Mouse (Mus musculus): Measurements from ENCODE around the gene Gmcl1. TPM values are rescaled to one million over a fixed set of nuclear protein-coding genes. Genes with fewer than 3 reads are reported as not detected.

Gene Gmcl1
- total RNA-seq, 1 experiment from 2014 or later, result 33.3 TPM

DNA sequence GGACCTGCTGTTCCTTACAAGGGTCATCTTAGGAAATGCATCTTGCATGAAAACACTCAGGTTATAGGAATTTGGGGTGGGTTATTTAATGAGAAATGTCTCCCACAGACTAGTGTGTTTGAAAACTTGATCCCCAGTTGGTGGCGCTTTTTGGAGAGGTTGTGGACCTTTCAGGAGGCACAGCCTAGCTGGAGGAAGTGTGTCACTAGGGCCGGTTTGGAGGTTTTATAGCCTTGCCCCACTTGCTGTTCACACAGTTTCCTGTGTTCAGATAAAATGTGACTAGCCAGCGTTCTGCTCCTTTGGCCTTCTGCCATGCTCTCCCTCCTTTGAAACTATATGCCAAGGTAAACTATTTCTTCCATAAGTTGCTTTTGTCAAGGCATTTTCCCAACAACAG lies 7.5 kb upstream of the Gmcl1 start:
- no peak for ATAC-seq (replicated peaks; ENCODE audit: low read depth, poor library complexity, severe bottlenecking)

DNA sequence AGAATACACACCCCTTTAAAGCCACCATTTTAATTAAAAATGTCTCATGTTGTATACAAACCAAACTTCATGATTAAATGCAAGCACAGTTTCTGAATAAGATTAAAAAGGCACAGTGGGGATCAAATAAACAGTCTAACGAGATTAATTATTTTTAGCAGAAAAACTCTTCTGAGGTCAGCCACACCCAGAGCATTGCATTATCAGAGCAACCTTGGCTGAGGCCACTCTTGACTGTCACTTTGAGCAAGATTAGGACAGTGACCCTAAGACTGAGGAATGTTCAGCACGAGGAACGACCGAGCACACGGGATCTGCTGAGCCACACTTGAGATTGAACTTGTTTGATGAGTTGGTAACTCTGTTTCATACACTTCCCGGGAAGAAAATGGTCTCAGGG lies 3.6 kb upstream of the Gmcl1 start:
- ATAC-seq (replicated peaks; ENCODE audit: low read depth, poor library complexity, severe bottlenecking), result no peak

DNA sequence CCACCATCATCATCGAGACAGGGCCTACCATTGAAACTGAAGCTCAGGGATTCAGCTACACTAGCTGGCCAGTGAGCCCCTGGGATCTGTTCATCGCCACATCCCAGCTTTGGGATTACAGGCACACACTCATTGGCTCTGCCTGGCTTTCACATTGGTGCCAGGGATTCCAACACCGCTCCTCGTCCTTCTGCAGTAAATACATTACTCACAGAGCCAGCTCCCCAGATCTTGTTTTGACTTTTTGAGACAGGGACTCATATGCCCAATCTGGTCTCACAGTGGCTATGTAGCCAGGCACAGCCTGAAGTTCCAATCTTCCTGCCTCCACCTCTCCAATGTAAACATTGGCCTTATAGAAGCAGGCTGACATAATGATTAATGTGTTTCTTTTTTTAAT lies 3.1 kb upstream of the Gmcl1 start:
- no peak for ATAC-seq (replicated peaks; ENCODE audit: low read depth, poor library complexity, severe bottlenecking)

DNA sequence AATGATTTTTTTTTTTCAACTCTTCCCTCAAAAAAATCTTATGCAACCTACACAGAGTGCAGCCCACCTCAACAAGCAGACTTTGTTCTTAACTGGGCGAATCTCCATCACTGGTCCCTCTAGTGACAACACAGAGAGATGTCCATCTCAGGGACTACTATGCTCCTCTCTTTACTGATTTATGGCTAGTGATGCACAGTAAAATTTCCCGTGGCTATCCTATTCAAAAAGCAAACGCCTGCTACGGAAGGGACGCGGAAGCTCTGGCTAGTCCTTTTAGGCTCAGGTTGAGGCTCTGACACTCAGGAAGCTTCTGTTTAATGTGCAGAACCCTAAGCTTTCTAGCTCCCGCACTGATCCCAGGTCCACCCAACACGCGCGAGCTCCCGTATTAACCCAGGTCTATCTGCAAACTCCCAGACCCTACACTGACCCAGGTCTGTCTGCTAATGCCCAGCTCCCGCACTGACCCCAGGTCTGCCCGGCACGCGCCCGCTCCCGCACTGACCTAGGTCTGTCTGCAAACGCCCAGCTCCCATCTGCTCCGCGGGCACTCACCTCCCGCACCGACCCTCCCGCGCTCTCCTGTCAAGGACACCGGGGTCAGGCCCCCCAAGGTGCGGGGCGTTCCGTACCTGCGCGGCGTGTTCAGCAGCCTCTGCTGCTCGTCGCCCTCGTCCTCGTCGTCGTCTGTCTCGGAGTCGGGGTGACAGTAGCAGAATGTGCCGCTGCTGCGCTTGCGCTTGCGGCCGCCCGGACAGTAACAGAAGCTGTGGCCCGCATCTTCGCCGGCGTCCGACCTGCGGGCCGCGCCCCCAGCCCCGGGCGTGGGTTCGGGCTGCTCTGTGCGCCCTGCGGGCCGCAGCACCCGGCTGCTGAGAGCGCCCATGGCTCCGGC lies 658 bp downstream of the Gmcl1 start:
- ATAC-seq (replicated peaks; ENCODE audit: low read depth, poor library complexity, severe bottlenecking), result peak; percentile 24

DNA sequence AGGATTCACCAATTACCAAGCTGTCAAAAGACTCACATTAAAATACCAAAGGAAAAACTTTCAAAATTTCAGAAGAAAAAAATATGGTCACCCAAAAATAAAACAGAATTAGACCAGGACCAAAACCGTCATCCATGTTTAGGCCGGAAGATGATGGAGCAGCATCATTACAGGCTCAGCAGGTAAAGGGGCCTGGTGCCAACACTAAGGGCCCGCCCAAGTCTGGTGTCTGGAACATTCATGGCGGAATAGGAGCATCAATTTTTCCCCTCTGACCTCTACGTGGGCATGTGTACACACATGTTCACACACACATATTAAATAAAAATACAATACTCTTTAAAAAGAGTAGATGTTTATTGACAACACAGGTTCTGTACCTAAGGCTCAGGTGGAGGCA lies 4.5 kb downstream of the Gmcl1 start:
- ATAC-seq (replicated peaks; ENCODE audit: low read depth, poor library complexity, severe bottlenecking), result no peak

DNA sequence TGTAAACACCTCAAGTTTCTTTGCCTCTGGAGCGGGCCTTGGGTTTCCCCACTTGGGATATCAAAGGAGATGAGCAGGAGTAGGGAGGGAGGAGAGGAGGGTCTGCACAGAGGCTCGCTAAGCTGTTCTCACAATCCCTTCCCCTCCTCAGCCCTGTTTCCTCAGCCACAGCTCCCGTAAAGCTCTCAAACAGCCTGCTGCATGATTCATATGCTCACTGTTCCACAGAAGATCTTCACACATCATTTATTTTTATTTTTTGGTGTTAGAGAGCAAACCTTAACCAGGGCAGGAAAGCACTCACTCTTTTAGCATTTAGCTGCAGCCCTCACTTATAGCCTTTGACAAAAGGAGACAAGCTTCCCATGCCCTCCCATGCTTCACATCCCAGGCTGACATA lies 11.2 kb downstream of the Gmcl1 start:
- no peak for ATAC-seq (replicated peaks; ENCODE audit: low read depth, poor library complexity, severe bottlenecking)

DNA sequence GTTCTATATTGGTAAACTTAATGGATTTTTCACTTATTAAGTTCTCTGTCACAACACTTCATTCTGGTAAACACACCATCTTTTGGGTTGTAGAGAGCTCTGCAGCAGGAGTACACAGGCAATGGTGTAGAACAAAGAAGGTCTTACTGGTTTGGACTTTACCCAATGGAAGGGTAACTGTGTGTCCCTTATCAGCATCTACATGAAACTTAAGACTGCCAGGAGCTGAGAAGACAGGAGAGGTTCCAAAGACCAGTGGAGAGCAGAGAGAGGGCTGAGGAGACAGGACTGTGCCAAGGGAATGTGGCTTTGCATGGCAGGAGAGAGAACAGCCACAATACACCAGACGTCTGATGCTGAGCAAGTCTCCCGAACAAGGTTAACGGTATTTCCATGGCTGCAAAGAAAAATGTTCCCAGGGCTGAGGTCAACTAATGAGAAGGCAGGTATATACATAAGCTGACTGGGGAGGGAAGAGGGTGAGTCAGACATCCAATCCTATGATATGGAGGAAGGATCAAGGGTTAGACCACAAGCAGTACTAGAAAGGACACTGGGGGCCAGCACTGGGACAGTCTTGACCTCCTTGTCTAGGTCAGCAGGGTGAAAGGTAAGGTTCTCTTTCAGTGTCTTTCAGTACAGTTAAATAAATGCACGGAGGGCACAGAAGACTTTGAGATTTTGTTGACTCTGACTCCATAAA lies 25.0 kb downstream of the Gmcl1 start:
- ATAC-seq (replicated peaks; ENCODE audit: low read depth, poor library complexity, severe bottlenecking), result no peak

DNA sequence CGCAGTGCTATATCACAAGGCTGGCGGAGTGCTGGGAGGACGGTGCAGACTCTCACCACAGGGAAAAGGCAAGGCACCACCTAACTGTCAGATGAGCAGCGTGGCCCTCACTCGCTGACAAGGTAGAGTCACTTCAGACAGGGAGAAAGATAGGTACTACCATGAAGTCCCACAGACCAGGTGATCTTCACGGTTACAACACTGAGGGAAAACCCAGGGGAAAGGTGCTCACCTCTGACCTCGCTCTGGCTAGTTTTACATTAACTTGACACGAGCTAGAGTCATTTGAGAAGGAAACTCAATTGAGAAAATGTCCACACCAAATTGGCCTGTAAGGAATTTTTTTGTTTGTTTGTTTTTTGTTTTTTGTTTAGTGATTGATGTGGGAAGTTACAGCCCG lies 30.6 kb downstream of the Gmcl1 start:
- no peak for ATAC-seq (replicated peaks; ENCODE audit: low read depth, poor library complexity, severe bottlenecking)

DNA sequence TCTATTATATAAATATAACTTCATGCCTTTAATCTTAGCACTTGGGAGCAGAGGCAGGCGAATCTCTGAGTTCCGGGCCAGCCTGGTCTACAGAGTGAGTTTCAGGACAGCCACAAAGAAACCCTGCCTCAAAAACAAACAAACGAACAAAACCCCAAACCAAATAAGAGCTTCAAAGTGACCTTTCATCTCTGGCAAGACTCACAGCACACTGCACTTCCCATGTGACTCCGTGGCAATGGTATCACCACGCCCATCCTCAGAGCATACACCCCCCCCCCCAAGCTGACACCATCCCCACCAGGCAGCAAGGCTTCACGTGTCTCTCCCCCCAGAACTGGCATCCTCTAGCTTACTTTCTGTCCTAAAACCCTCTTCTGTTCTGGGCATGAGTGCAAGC lies 35.3 kb downstream of the Gmcl1 start:
- no peak for ATAC-seq (replicated peaks; ENCODE audit: low read depth, poor library complexity, severe bottlenecking)

DNA sequence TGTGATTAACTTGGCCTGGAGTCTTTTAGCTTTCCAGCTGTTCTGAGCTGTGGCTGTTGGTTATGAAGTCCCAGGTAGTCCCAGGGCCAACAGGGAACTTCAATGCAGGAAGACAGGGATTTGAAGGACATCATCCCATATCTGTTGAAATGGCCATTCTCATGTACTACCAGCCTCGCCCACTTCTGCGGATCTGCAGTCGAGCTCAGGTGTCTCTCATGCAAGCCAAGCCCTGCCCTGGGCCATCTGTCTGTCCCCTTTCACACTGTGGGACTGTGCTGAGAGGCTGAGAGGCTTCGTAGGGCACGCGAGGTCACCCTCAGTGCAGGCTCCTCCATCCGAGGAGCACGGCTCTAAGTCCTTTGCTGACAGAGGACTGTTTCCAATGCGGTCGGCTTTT lies 37.0 kb downstream of the Gmcl1 start:
- ATAC-seq (replicated peaks; ENCODE audit: low read depth, poor library complexity, severe bottlenecking), result no peak

DNA sequence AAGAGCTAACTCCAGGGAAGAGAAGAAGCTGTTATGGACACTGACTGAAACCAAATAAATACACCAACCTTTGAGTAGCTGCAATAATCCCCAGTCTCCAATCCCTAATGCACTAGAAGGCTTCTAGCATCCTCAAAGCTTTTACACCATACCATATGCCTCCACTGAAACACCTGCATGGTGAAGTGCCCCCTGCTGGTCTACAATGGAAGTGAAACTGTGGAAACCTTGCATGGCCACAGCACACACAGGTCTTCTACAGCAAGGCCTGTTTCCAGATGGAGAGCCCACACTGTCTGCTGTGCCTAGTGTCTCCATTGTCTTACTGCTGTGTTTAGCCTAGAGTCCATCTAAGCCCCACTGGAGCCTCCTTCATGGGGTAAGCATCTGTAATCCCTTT lies 38.7 kb downstream of the Gmcl1 start:
- ATAC-seq (replicated peaks; ENCODE audit: low read depth, poor library complexity, severe bottlenecking), result peak; percentile 86

DNA sequence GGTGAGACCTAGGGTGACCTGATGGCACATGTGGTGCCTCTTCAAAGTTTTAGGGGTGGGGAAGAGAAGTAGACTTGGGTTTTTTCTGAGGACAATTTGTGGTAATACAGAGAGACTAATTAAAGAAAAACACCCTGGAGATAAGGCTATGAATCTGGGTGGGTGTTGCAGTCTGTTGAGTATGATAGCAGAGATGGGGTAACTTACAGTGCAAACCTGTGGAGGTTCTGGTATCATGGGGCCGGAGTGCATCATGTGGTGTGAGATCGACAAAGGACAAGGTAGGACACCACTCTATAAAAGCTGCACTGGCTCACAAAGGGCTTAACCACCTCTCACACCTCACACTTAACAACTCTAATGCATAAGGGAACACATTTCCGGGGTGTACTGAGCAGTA lies 43.5 kb downstream of the Gmcl1 start:
- ATAC-seq (replicated peaks; ENCODE audit: low read depth, poor library complexity, severe bottlenecking), result no peak

DNA sequence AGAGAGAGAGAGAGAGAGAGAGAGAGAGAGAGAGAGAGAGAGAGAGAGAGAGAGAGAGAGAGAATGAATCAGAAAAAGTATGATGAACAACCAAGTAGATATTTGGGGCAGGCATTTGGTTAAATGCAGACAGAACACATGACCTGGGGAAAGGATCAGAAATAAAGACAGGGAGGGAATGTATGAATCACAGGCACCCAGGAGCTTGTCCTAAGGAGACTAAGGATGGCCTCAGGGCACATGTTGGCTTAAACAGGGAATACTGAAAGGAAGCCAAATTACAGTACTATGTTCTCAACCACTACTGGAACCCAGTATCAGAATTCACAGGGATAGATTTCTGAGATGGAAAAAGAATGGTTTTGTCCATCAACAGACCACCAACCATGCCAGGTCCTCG lies 46.2 kb downstream of the Gmcl1 start:
- no peak for ATAC-seq (replicated peaks; ENCODE audit: low read depth, poor library complexity, severe bottlenecking)

DNA sequence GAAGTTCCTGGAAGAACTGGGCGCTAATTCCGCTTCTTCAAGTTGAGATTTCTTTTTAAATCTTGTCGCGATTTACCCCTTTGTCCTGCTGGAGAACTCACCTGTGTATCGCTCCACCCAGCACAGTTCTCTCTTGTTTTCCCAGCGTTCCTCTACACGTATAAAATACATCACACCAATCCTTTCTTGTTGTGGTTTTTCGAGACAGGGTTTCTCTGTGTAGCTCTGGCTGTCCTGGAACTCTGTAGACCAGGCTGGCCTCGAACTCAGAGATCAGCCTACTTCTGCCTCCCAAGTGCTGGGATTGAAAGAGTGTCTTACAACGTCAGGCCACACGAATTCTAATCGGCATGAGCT lies 48.5 kb downstream of the Gmcl1 start:
- no peak for ATAC-seq (replicated peaks; ENCODE audit: low read depth, poor library complexity, severe bottlenecking)

DNA sequence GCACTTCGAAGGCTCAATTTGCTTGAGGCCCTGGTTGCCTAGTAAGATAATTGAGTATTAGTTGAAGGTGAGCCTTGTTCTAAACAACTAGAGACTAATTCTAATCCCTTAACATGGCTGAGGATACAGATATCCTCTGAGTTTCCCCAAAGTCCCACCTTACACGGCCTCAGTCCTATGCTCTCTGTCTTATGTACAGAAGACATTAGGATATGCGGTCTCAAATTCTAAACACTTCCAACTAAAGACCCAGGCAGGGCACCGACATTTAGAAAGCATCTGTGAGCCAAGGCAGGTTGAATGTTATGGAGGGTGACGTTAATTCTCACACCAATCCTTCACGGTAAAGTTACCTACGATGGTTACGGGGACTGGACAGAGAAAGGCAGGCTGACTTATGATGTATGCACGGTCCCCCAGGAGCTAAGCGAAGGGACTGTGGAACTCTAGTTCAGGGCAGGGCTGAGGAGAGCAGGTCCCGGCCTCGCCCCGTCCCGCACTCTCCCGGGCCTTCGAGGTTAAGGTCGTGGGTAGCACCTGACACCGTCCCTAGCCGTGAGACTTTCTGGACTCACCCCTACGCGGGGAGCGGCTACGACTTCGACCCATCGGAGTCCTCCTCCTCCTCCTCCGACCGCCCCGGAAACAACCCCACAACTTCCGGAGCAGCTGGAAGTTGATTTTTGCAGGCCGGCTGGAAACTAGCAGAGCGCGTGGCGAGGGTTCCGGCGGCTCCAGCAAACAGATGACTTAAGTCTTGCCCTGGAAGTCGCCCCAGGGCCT lies 49.1 kb downstream of the Gmcl1 start, which contains the start of gene Snrnp27:
TSS of gene Snrnp27 (minus strand) at position 651 of the 783 bp plus-strand sequence.
- peak; percentile 98 for ATAC-seq (replicated peaks; ENCODE audit: low read depth, poor library complexity, severe bottlenecking)

DNA sequence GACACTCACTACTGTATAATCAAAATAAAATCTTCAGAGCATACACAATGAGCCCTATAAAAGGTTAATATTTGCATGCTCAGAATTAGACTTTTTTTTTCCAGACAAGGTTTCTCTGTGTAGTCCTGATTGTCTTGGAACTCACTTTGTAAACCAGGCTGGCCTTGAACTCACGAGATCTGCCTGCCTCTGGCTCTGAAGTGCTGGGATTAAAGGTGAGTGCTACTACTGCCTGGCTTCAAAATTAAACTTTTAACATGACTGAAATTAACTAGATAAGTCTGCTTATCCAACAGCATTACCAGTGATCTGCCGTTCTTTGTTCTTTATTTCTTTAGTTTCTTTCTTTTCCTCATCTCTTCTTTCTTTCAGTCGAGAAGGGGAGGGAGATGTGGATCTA lies 51.9 kb downstream of the Gmcl1 start:
- no peak for ATAC-seq (replicated peaks; ENCODE audit: low read depth, poor library complexity, severe bottlenecking)

DNA sequence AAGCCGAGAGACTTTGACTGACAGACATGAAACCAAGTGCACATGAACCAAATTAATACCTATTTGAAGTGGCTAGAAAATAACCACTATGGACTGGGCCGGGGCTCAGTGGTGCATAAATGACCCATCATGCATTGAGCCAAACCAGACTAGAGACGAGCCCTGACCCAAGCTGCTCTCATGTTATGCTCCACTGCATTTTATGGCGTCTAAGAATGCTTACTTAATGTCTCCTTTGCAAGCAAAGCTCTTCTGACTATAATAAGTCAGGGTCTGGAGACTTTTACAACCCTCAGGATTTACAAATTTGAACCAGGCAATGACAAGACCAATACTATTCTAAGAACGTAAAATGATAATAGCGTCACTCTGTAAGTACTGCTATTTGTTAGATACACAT lies 54.8 kb downstream of the Gmcl1 start:
- no peak for ATAC-seq (replicated peaks; ENCODE audit: low read depth, poor library complexity, severe bottlenecking)

DNA sequence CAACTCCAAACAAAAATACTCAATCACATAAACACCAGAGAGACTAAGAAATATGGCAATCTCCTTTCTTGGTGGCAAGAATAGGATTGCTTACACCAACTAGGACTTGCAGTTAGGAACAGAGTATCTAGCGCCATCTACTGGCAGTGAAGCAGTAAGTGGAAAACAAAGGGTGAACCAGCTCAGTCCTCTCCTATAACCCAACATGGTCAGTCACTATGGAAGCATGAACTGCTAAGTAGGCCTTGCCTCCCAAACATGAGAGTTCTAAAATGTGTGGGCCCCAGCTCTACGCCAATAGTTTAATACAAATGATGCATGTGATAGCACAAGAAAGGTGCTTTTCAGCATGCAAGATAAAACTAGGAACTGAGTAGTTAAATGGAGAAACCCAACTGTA lies 62.3 kb downstream of the Gmcl1 start:
- ATAC-seq (replicated peaks; ENCODE audit: low read depth, poor library complexity, severe bottlenecking), result peak; percentile 39

DNA sequence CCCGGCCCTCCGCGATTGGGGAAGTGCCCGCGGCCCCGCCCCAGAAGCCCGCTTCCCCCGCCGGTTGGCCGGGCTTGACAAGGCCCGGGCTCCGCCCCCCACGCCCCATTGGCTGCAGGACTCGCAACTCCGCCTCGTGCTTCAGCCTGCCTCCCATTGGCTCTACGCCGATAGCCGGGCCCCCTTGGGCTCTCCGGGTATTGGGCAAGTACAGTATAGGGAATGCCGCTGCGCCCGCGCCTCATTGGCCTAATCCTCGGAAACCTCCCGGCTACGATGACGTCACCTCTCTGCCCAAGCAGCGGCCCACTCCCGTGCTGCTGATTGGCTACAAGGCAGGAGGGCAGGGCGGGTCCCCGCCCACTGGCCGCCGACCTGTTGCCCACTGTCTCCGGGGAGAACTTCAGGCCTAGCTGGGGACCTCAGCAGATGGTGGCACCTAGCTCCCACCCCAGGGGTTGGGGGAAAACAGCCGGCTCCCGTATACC lies 63.9 kb downstream of the Gmcl1 start:
- ATAC-seq (replicated peaks; ENCODE audit: low read depth, poor library complexity, severe bottlenecking), result peak; percentile 91

DNA sequence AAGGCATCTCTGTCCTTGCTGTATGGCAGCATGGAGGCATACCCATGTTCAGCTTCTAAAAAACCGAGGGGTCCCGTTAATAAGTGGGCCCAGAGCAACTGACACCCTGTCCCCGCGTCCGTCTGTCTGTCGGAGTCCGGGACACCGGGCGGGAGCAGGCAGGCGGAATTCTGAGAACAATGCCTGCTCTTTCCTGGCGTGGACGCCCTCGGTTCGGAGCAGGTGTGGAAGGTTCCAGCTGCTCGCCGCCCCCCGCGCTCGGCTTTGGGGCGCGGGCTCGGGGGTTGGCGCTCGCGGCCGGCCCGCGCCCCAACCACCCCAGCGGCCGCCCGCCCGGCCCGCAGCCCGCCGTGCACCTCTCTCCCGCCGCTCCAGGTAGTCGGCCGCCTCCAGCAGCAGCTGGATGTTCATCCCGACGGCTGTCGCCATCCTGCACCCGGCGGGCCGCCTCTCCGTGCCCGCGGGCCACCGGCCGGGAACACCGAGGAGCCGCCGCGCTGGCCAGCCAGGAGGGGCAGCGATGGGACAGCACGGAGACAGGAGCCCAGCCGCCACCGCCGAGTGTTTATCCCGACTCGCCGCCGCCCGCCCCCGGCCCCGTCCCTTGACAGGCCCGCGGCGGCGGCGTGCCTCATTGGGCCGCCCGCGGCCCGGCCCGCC lies 64.5 kb downstream of the Gmcl1 start, which contains the start of gene Mxd1:
TSS of gene Mxd1 (minus strand) at position 582 of the 660 bp plus-strand sequence.
- ATAC-seq (replicated peaks; ENCODE audit: low read depth, poor library complexity, severe bottlenecking), result no peak
